Mouse (Mus musculus): ENCODE results near the gene Efcab3. TPM values are rescaled to one million over a fixed set of nuclear protein-coding genes. Genes with fewer than 3 reads are reported as not detected.

Gene Efcab3
- polyA plus RNA-seq, 1 experiment: not detected

DNA sequence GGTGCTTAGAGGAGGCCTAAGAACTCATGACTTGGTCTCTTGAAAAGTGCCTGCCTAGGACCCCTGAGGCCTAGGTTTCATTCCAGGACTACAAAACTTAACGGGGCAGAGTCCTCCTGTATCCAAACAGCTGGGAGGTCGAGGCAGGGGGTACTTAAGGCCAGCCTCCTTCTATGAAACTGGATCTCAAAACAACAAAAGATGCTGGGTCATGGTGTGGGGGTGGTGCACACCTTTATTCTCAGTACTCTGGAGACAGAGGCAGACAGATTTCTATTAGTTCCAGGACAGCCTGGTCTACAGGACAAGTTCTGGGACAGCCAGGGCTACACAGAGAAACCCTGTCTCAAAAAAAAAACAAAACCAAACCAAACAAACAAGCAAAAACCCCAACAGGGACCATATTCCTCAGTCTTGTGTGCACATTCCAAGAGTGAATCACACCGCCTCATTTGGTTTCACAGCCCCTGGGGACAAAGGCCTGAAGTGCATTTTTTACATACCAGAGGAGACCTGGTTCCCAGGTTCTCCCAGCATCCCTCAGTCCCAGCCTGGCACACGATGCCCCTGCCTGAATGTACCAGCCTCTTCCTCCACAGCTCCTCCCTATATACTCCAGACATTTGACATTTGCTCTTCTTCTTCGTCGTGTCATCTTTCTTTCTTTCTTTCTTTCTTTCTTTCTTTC is 96.4 kb downstream of the Efcab3 start:
- Histone ChIP-seq H3ac (ENCODE audit: control insufficient read depth, insufficient read length) (no peak overlapping the region), H3K4me3 (no peak overlapping the region), H3K27me3 (ENCODE audit: control insufficient read depth, insufficient read depth, insufficient read length) (no peaks in the 10 kb centered on the region), H3K36me3 (ENCODE audit: control insufficient read depth, insufficient read depth) (no peaks in the 10 kb centered on the region), H3K79me2 (ENCODE audit: control insufficient read depth, insufficient read depth) (no peaks in the 10 kb centered on the region), H3K4me2 (ENCODE audit: low read depth) (no peak overlapping the region)
- no peak for TF ChIP-seq POLR2AphosphoS2 (IDR thresholded peaks at IDR 0.05; ENCODE audit: insufficient read length, low read depth)

DNA sequence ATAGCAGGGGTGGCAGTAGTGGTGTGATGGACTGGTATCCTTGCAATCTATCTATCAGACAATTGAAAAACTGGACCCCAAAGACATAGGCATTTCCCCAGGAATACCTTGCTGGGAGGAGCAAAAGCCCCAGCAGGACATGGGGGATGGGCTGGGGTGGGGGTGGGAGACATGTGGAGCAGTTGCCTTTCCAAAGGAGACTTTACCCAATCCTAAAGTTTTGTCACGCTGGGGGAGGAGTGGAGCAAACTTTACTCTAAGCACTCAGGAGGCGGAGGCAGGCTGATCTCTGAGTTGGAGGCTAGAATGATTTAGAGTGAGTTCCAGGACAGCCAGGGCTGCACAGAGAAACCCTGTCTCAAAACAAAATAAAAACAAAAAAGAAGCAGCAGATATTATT is 98.0 kb downstream of the Efcab3 start:
- Histone ChIP-seq H3ac (ENCODE audit: control insufficient read depth, insufficient read length) (no peak overlapping the region), H3K4me3 (no peak overlapping the region), H3K4me2 (ENCODE audit: low read depth) (no peak overlapping the region), H3K27me3 (ENCODE audit: control insufficient read depth, insufficient read depth, insufficient read length) (no peaks in the 10 kb centered on the region), H3K36me3 (ENCODE audit: control insufficient read depth, insufficient read depth) (no peaks in the 10 kb centered on the region), H3K79me2 (ENCODE audit: control insufficient read depth, insufficient read depth) (no peaks in the 10 kb centered on the region)
- TF ChIP-seq POLR2A (IDR thresholded peaks at IDR 0.05; ENCODE audit: insufficient read length, low read depth): no peak
- no peak for TF ChIP-seq TCF12 (IDR thresholded peaks at IDR 0.05; ENCODE audit: insufficient read depth, poor library complexity, severe bottlenecking)
- no peak for TF ChIP-seq MYOG (IDR thresholded peaks at IDR 0.05; ENCODE audit: control insufficient read depth in 1 of 3, insufficient read depth in 1 of 3, insufficient read length in 2 of 3, low read depth in 2 of 3)
- no peak for TF ChIP-seq MYOD1 (IDR thresholded peaks at IDR 0.05; ENCODE audit: control insufficient read depth in 1 of 3, insufficient read length in 2 of 3, low read depth in 2 of 3)
- TF ChIP-seq USF1 (IDR thresholded peaks at IDR 0.05; ENCODE audit: low read depth): no peak
- TF ChIP-seq MAX (IDR thresholded peaks at IDR 0.05; ENCODE audit: low read depth): no peak
- no peak for TF ChIP-seq POLR2AphosphoS2 (IDR thresholded peaks at IDR 0.05; ENCODE audit: insufficient read length, low read depth)
- TF ChIP-seq E2F4 (IDR thresholded peaks at IDR 0.05; ENCODE audit: insufficient read depth): no peak
- TF ChIP-seq REST (IDR thresholded peaks at IDR 0.05; ENCODE audit: insufficient read depth, insufficient read length): no peak
- TF ChIP-seq SRF (IDR thresholded peaks at IDR 0.05; ENCODE audit: control insufficient read depth, insufficient read length, low read depth): no peak

GRCm38 (mm10) chr11:105164516-105165510 is 101.4 kb downstream of the Efcab3 start:
- Histone ChIP-seq H3K36me3 (ENCODE audit: control insufficient read depth, insufficient read depth) (no peaks in the 10 kb centered on the region), H3K27me3 (ENCODE audit: control insufficient read depth, insufficient read depth, insufficient read length) (no peaks in the 10 kb centered on the region), H3K4me3 (no peak overlapping the region), H3ac (ENCODE audit: control insufficient read depth, insufficient read length) (no peak overlapping the region), H3K4me2 (ENCODE audit: low read depth) (no peak overlapping the region), H3K79me2 (ENCODE audit: control insufficient read depth, insufficient read depth) (no peaks in the 10 kb centered on the region)
- TF ChIP-seq TCF12 (IDR thresholded peaks at IDR 0.05; ENCODE audit: insufficient read depth, poor library complexity, severe bottlenecking) (no peak), MYOG (IDR thresholded peaks at IDR 0.05; ENCODE audit: control insufficient read depth in 1 of 3, insufficient read depth in 1 of 3, insufficient read length in 2 of 3, low read depth in 2 of 3) (no peak), MAX (IDR thresholded peaks at IDR 0.05; ENCODE audit: low read depth) (no peak), SRF (IDR thresholded peaks at IDR 0.05; ENCODE audit: control insufficient read depth, insufficient read length, low read depth) (no peak), TCF3 (IDR thresholded peaks at IDR 0.05; ENCODE audit: insufficient read length, low read depth) (no peak), POLR2AphosphoS2 (IDR thresholded peaks at IDR 0.05; ENCODE audit: insufficient read length, low read depth) (no peak), USF1 (IDR thresholded peaks at IDR 0.05; ENCODE audit: low read depth) (no peak), POLR2A (IDR thresholded peaks at IDR 0.05; ENCODE audit: insufficient read length, low read depth) (no peak), CEBPB (IDR thresholded peaks at IDR 0.05; ENCODE audit: insufficient read depth, poor library complexity, severe bottlenecking) (no peak), E2F4 (IDR thresholded peaks at IDR 0.05; ENCODE audit: insufficient read depth) (no peak), REST (IDR thresholded peaks at IDR 0.05; ENCODE audit: insufficient read depth, insufficient read length) (no peak), MYOD1 (IDR thresholded peaks at IDR 0.05; ENCODE audit: control insufficient read depth in 1 of 3, insufficient read length in 2 of 3, low read depth in 2 of 3) (no peak)

DNA sequence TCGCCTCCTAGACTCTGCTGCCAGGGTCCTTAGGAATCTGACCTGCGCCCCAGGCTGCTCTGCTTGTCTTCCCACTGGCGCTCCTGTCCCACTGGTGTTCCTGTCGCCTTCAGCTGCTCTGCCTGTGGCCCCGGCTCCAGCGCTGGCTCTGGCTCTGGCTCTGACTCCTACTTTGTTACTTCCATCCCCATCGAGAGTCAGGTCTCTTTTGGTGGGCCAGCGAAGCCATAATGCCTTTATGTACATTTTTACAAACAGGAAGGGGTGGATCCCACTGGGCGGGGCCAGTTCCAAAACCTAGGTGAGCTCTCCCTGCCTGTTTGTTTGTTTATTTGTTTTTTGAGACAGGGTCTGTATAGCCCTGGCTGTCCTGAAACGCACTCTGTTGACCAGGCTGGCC is 103.4 kb downstream of the Efcab3 start:
- no peaks in the 10 kb centered on the region for H3K36me3 ChIP-seq (ENCODE audit: control insufficient read depth, insufficient read depth)
- H3K4me2 ChIP-seq (ENCODE audit: low read depth): no peak overlapping the region
- TF ChIP-seq MAX (IDR thresholded peaks at IDR 0.05; ENCODE audit: low read depth) (no peak), POLR2A (IDR thresholded peaks at IDR 0.05; ENCODE audit: insufficient read length, low read depth) (no peak), E2F4 (IDR thresholded peaks at IDR 0.05; ENCODE audit: insufficient read depth) (no peak), MYOD1 (IDR thresholded peaks at IDR 0.05; ENCODE audit: control insufficient read depth in 1 of 3, insufficient read length in 2 of 3, low read depth in 2 of 3) (no peak)
- no peaks in the 10 kb centered on the region for H3K27me3 ChIP-seq (ENCODE audit: control insufficient read depth, insufficient read depth, insufficient read length)
- no peak overlapping the region for H3ac ChIP-seq (ENCODE audit: control insufficient read depth, insufficient read length)
- no peaks in the 10 kb centered on the region for H3K79me2 ChIP-seq (ENCODE audit: control insufficient read depth, insufficient read depth)
- no peak overlapping the region for H3K4me3 ChIP-seq

Other genes with a start within 250 kb of the Efcab3 start
- 15.5 TPM for gene Mettl2, start 62.8 kb downstream of the Efcab3 start, polyA plus RNA-seq (2012; fragmentation: generic; extraction: Trizol)
- gene Gm10842, start 83.3 kb downstream of the Efcab3 start, polyA plus RNA-seq (2012; fragmentation: generic; extraction: Trizol): not detected
- gene Tlk2, start 115.2 kb downstream of the Efcab3 start, polyA plus RNA-seq (2012; fragmentation: generic; extraction: Trizol): 26.8 TPM
- 47.7 TPM for gene Mrc2, start 229.1 kb downstream of the Efcab3 start, polyA plus RNA-seq (2012; fragmentation: generic; extraction: Trizol)

All from myocyte (in vitro differentiated cells).